Mouse (Mus musculus) liver, embryonic 14.5 days (tissue): ENCODE results near the gene Pik3ap1.

Source experiments
- CTCF ChIP-seq: IDR thresholded peaks from 2 replicates; pipeline ENCODE4 v1.5.1; 2016; ENCODE audit warnings: antibody characterized with exemption, low read depth, control low read depth
- EP300 ChIP-seq: IDR thresholded peaks from 2 replicates; pipeline ENCODE4 v1.6.1; 2016; ENCODE audit warnings: antibody characterized with exemption, low read depth

DNA sequence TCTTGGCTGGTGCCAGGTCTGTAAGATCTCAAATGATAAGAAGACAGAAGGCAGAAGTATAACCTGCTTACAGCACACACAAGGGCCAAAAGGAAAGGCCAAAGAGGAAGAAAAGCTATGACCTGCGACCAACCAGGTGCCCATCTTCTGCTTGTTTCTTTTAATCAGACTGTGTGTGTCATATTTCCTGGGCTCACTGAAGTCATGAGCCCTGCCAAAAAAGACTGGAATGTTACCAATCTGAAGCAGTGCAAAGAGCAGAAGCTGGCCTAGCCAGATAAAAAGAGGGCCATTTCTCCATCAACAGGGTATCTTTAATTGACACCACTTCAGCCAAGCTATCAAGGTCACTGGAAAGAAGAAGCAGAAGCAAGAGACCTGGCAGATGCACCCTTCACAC lies 9.8 kb downstream of the Pik3ap1 start:
- TF ChIP-seq CTCF (no peak), EP300 (no peak)
